Mouse (Mus musculus) liver, embryonic 14.5 days (tissue): Measurements from ENCODE around the gene Paqr3. TPM values are rescaled to one million over a fixed set of nuclear protein-coding genes. Genes with fewer than 3 reads are reported as not detected.

Source experiments
- ATAC-seq: fragments of 200-750 bp; cut with Nextera tagmentation; 2 replicates; pipeline ENCODE4 v1.8.0; 2017; ENCODE audit warnings: moderate number of reproducible peaks, mild to moderate bottlenecking, moderate library complexity; ENCODE audit not compliant: insufficient read depth
- DNase-seq, 3 experiments: peaks; one replicate each; pipeline ENCODE4 v3.0.0-alpha.2; 2012 to 2013; ENCODE audit warnings: low read depth in 3 of 3, low spot score in 3 of 3
- H3K27ac ChIP-seq: fragments of 300-500 bp; sonication (generic); 2 replicates; pipeline ENCODE4 v1.5.1; 2014; ENCODE audit warnings: moderate library complexity, mild to moderate bottlenecking, control low read depth, inconsistent platforms
- H3K27me3 ChIP-seq: fragments of 300-500 bp; sonication (generic); 2 replicates; pipeline ENCODE4 v1.6.1; 2014; ENCODE audit warnings: mild to moderate bottlenecking, low read length, moderate library complexity; ENCODE audit not compliant: control insufficient read depth, insufficient read depth
- H3K36me3 ChIP-seq: fragments of 300-500 bp; sonication (generic); replicated peaks from 2 replicates; pipeline ENCODE4 v1.6.1; 2014; ENCODE audit warnings: low read depth; ENCODE audit not compliant: control insufficient read depth, insufficient read depth
- H3K4me1 ChIP-seq, 2 experiments: fragments of 200-500 bp in 1 of 2; fragments of 300-500 bp in 1 of 2; sonication (generic) in 1 of 2; replicated peaks; 2 replicates each; pipeline ENCODE4 v1.6.1; 2012 to 2014; ENCODE audit warnings: antibody characterized with exemption in 1 of 2, inconsistent platforms in 1 of 2, low read length in 1 of 2; ENCODE audit not compliant: control insufficient read depth in 2 of 2, insufficient read depth in 2 of 2
- H3K4me2 ChIP-seq: fragments of 300-500 bp; sonication (generic); 2 replicates; pipeline ENCODE4 v1.6.1; 2014; ENCODE audit warnings: low read depth, mild to moderate bottlenecking, control low read depth, moderate library complexity
- H3K4me3 ChIP-seq, 2 experiments: fragments of 200-500 bp in 1 of 2; fragments of 300-500 bp in 1 of 2; sonication (generic) in 1 of 2; 2 replicates each; pipeline ENCODE4 v1.5.1; 2012 to 2014; ENCODE audit warnings: low read depth in 2 of 2, low read length in 2 of 2, mild to moderate bottlenecking in 2 of 2, control low read depth in 1 of 2, inconsistent platforms in 1 of 2, moderate library complexity in 1 of 2; ENCODE audit not compliant: insufficient read depth in 1 of 2
- H3K9ac ChIP-seq: fragments of 300-500 bp; sonication (generic); replicated peaks from 2 replicates; pipeline ENCODE4 v1.6.1; 2014; ENCODE audit warnings: mild to moderate bottlenecking, control low read depth, moderate library complexity
- H3K9me3 ChIP-seq: fragments of 300-500 bp; sonication (generic); 2 replicates; pipeline ENCODE4 v1.6.1; 2016; ENCODE audit warnings: low read length, mixed read lengths; ENCODE audit not compliant: control insufficient read depth
- CTCF ChIP-seq: IDR thresholded peaks from 2 replicates; pipeline ENCODE4 v1.5.1; 2016; ENCODE audit warnings: antibody characterized with exemption, low read depth, control low read depth
- EP300 ChIP-seq: IDR thresholded peaks from 2 replicates; pipeline ENCODE4 v1.6.1; 2016; ENCODE audit warnings: antibody characterized with exemption, low read depth
- WGBS: fragments of 180-500 bp; shearing (Covaris S2); extraction: QIAGEN DNeasy Blood & Tissue Kit; methylation state at CpG from one replicate; pipeline ENCODE4 v1.1.7; 2014; ENCODE audit not compliant: insufficient replicate concordance; 5-methylcytosine and 5-hydroxymethylcytosine counted together
- polyA plus RNA-seq, 2 experiments: library from polyadenylated mRNA; depleted of rRNA in 1 of 2; stranded (reverse) in 1 of 2; unstranded in 1 of 2; fragments of >200 nt; fragmentation: Nextera tagmentation in 1 of 2; extraction: Ambion mirVana in 1 of 2; gene quantifications; 2 replicates each; pipeline versions ENCODE4 v1.2.1 to v1.2.3; 2012 to 2014

The Paqr3 gene
- polyA plus RNA-seq, 2 experiments: 0.59 to 0.77 TPM

DNA sequence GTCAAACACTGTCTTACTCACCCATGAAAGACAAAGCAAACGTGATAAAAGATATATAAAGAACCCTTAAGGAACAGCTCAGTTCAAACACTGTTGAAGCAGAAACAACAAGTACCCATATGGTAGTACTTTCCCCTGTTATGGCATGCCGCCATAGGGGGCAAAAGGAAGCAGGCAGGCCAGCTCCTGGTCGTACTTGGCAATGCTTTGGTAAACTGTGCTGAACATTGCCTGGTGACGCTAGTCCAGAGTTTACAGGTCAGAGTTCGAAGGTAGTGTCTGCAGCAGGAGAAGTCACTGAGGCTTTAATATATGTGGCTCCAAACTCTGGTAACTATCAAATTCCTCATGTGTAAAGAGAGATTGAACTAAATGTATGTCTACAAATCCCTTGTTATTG, 32.8 kb downstream of the Paqr3 start:
- Histone ChIP-seq H3K4me1 (no peaks in the 10 kb centered on the region), H3K36me3 (peaks cover 90% of the 10 kb centered on the region), H3K27me3 (no peaks in the 10 kb centered on the region), H3K4me2 (no peak overlapping the region), H3K27ac (no peak overlapping the region), H3K9ac (no peak overlapping the region), H3K4me3 (no peak overlapping the region), H3K9me3 (no peaks in the 10 kb centered on the region)
- TF ChIP-seq EP300 (no peak), CTCF (no peak)
- no peak for DNase-seq
- no peak for ATAC-seq
- WGBS: 84% methylated on average over 5 of the region's 5 CpGs

DNA sequence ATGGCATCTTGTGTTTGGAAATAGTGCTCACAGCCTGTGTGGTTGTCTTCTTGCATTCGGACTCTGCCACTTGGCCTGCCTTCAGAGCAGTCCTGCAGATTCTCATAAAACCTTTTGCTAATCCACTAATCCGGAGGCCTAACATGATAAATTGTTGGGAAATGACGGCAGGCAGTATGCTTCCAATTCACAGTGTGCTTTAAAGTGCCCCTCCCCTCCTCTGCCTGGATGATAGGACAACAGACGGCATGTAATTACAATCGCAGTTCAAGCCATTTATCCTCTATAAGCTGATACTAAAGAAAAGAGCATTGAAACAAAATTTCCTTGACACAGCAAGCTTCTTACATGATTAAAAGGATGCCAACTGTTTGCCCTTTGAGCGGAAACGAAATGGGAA, 33.7 kb downstream of the Paqr3 start:
- 89% methylated on average over 7 of the region's 7 CpGs for WGBS
- H3K4me3 ChIP-seq: no peak overlapping the region
- no peak overlapping the region for H3K9ac ChIP-seq
- H3K4me2 ChIP-seq: no peak overlapping the region
- no peaks in the 10 kb centered on the region for H3K27me3 ChIP-seq
- H3K4me1 ChIP-seq: no peaks in the 10 kb centered on the region
- no peak for ATAC-seq
- no peak overlapping the region for H3K27ac ChIP-seq
- TF ChIP-seq EP300 (no peak), CTCF (no peak)
- no peaks in the 10 kb centered on the region for H3K9me3 ChIP-seq
- no peak for DNase-seq
- peaks cover 88% of the 10 kb centered on the region for H3K36me3 ChIP-seq

DNA sequence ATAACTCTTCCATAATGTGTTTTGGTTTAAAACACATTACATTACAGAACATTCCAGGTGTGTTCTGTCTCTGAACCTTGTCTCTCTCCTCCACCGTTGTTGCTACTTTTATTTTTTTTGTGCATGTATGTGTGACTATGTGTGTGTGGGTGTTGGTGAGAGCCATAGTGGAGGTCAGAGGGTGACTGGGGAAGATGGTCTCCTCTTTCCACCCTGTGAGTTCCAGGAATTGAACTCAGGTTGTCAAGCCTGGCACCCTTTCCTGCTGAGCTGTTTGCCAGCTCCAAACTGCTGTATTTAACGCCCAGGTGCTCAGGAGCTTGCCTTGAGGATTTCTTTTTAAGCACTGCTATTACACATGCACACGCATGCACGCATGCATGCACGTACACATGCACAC, 35.2 kb downstream of the Paqr3 start:
- no peaks in the 10 kb centered on the region for H3K9me3 ChIP-seq
- no peak overlapping the region for H3K4me2 ChIP-seq
- H3K27me3 ChIP-seq: no peaks in the 10 kb centered on the region
- H3K9ac ChIP-seq: no peak overlapping the region
- TF ChIP-seq CTCF (no peak), EP300 (no peak)
- DNase-seq: no peak
- ATAC-seq: no peak
- peaks cover 80% of the 10 kb centered on the region for H3K36me3 ChIP-seq
- no peaks in the 10 kb centered on the region for H3K4me1 ChIP-seq
- no peak overlapping the region for H3K27ac ChIP-seq
- H3K4me3 ChIP-seq: no peak overlapping the region
- 96% methylated on average over 5 of the region's 5 CpGs for WGBS

DNA sequence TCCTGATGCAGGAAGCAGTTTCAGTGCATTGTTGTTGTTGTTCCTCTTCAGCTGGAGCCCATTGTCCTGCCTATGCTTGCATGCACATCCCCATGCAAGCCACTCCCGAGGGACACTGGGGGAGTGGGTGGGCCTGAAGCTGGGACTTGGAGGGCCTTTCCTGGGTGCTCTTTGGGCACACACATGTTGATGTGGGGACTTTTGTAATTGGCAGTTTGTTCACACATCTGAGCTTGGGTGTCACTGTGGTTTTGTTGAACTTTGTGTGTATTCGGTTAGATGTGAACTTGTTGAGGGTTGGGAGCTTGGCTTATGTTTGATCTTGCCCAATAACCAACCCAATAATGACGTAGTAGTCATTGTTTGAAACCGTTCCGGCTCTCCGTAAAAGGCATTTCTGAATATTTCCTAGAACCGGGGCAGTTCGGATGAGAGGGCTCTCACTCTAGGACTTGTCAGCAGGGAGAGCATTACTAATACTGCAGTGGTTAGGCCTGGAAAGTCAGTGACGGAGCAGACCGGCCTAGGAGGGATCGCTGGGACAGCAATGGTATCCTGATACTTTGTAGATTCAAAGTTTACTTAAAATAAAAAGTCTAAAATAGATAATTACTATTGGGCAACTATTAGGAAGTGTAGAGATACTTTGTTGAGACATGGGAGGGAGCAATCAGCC, 35.8 kb downstream of the Paqr3 start:
- H3K4me3 ChIP-seq: no peak overlapping the region
- H3K9me3 ChIP-seq: no peaks in the 10 kb centered on the region
- 92% methylated on average over 11 of the region's 11 CpGs for WGBS
- H3K4me2 ChIP-seq: no peak overlapping the region
- H3K36me3 ChIP-seq: peaks cover 81% of the 10 kb centered on the region
- no peaks in the 10 kb centered on the region for H3K4me1 ChIP-seq
- ATAC-seq: no peak
- no peaks in the 10 kb centered on the region for H3K27me3 ChIP-seq
- no peak overlapping the region for H3K27ac ChIP-seq
- DNase-seq: no peak
- TF ChIP-seq CTCF (no peak), EP300 (no peak)
- H3K9ac ChIP-seq: no peak overlapping the region

DNA sequence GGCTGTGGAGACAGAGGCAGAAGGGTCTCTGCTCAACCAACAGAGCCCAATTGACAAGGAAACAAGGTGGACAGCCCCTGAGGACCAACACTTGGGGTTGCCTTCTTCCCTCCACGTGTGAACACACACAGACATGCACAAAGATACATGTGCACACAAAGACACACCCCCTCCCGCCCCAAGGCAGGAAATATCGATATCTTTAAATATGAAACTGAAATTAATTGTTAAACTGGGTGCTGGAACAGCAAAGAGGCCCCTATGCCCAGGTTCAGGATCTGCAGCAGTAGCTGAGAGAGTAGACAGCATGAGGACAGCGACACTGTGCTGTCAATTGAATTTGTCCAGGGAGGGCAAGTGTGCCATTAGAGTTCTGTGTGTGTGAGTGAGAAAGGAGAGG, 45.6 kb downstream of the Paqr3 start:
- Histone ChIP-seq H3K4me3 (no peak overlapping the region), H3K9ac (no peak overlapping the region), H3K36me3 (peaks cover 90% of the 10 kb centered on the region), H3K27me3 (no peaks in the 10 kb centered on the region), H3K9me3 (no peaks in the 10 kb centered on the region), H3K4me2 (no peak overlapping the region), H3K27ac (no peak overlapping the region), H3K4me1 (no peaks in the 10 kb centered on the region)
- TF ChIP-seq EP300 (no peak), CTCF (no peak)
- no peak for ATAC-seq
- no peak for DNase-seq
- 85% methylated on average over 4 of the region's 4 CpGs for WGBS
